Mouse (Mus musculus) embryonic fibroblast, embryonic 13.5 days (primary cell): ENCODE data around the gene Tmem38b. TPM values are rescaled to one million over a fixed set of nuclear protein-coding genes. Genes with fewer than 3 reads are reported as not detected.

Experiments used
- H3K27ac ChIP-seq: 2 replicates; pipeline ENCODE4 v1.5.1; 2012; ENCODE audit warnings: low read length, control low read depth, inconsistent platforms; ENCODE audit not compliant: insufficient read depth
- H3K4me1 ChIP-seq: 2 replicates; pipeline ENCODE4 v1.6.1; 2011; ENCODE audit warnings: low read length; ENCODE audit not compliant: control insufficient read depth, insufficient read depth
- H3K4me3 ChIP-seq: 2 replicates; pipeline ENCODE4 v1.5.1; 2011; ENCODE audit warnings: mild to moderate bottlenecking, control low read depth, low read length; ENCODE audit not compliant: insufficient read depth
- CTCF ChIP-seq: IDR thresholded peaks from 2 replicates; pipeline ENCODE4 v1.5.1; 2011; ENCODE audit warnings: mild to moderate bottlenecking, control low read depth, low read length, moderate library complexity, borderline replicate concordance; ENCODE audit not compliant: insufficient read depth
- POLR2A ChIP-seq: IDR thresholded peaks from 2 replicates; pipeline ENCODE4 v1.6.1; 2011; ENCODE audit warnings: low read depth, mild to moderate bottlenecking, control low read depth, low read length, moderate library complexity
- polyA plus RNA-seq: library from polyadenylated mRNA; stranded (reverse); fragments of >200 nt; gene quantifications from 2 replicates; pipeline ENCODE4 v1.2.4, GENCODE M21; 2011; ENCODE audit warnings: low read depth; ENCODE audit not compliant: missing spikeins, insufficient read length

Tmem38b gene
- polyA plus RNA-seq, 1 experiment: 15.6 TPM

DNA sequence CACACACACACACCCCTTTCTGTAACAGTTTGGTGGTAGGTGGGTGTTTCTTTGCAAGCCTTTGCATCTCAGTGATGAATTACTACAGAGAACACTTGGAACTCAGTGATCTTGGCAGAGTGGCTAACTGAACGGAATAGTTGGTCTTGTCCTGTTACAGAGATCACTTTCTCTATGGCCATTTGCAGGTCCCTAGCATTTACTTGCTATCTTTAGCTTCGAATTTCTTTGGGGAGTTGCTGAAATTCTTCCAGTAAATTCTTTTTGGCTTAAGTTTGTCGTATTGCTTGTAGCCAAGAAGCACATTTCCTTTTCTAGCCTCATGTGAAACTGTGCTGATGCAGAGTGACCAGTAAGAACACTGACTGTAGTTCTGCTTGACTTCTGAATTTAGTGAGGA is 3.1 kb downstream of the Tmem38b start:
- no peak overlapping the region for H3K4me3 ChIP-seq
- no peak overlapping the region for H3K27ac ChIP-seq
- no peaks in the 10 kb centered on the region; the same call in 1 of the 2 replicates for H3K4me1 ChIP-seq
- TF ChIP-seq POLR2A (no peak), CTCF (no peak)

DNA sequence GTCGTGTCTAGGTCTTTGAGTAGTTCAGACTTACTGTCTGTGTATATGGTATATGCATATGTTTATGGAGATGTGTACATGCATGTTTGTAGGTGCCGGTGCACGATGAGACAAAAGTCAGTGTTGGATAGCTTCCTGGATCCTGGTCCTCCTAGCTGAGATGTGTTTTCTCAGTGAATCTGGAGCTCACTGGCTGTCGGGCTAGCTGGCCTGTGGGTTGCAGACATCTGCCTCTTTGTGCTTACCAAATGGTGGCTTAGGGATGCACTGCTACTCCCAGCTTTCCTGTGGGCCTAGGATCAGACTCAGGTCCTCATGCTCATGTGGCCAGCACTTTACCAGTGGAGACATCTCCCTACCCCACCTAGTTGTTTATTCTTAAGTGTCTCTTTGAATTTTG is 4.2 kb downstream of the Tmem38b start:
- Histone ChIP-seq H3K27ac (no peak overlapping the region), H3K4me1 (no peaks in the 10 kb centered on the region; the same call in 1 of the 2 replicates), H3K4me3 (no peak overlapping the region)
- no peak for TF ChIP-seq CTCF
- no peak for TF ChIP-seq POLR2A

GRCm38 (mm10) chr4:53830579-53830978 is 4.7 kb downstream of the Tmem38b start:
- H3K4me1 ChIP-seq: no peaks in the 10 kb centered on the region; the same call in 1 of the 2 replicates
- no peak overlapping the region for H3K4me3 ChIP-seq
- TF ChIP-seq POLR2A (no peak), CTCF (no peak)
- H3K27ac ChIP-seq: no peak overlapping the region

GRCm38 (mm10) chr4:53832321-53832720 is 6.5 kb downstream of the Tmem38b start:
- no peaks in the 10 kb centered on the region; the same call in 1 of the 2 replicates for H3K4me1 ChIP-seq
- no peak overlapping the region for H3K27ac ChIP-seq
- TF ChIP-seq POLR2A (no peak), CTCF (no peak)
- no peak overlapping the region for H3K4me3 ChIP-seq

GRCm38 (mm10) chr4:53836978-53837377 is 11.1 kb downstream of the Tmem38b start:
- H3K27ac ChIP-seq: no peak overlapping the region
- no peaks in the 10 kb centered on the region for H3K4me1 ChIP-seq
- no peak for TF ChIP-seq CTCF
- no peak for TF ChIP-seq POLR2A
- no peak overlapping the region for H3K4me3 ChIP-seq

DNA sequence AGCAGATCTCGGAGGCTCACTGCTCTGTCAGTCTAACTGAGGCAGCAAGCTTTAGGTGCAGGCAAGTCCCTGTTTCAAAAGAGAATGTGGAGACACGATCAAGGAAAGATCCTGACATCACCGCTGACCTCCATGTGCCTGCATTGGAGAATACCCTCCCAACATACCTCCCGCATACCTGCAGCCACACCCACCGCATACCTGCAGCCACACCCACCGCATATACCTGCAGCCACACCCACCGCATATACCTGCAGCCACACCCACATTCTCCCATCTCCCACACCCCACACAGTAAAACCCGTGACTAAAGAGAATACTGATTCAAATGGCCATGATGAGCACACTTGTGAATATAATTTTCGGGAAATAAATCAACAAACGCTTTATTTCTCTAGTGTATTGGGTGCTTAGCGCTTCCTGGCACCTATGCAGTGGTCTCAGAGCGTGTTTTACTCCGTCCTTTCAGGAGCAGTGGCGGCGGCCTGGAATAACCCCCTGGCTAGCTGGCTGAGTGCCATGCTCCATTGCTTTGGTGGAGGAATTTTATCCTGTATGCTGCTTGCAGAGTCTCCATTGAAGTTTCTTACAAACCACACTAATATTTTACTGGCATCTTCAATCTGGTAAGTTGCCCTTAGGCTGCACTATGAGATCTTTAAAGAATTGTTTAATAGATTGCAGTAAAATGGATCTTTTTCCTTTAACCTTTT is 14.5 kb downstream of the Tmem38b start:
- Histone ChIP-seq H3K27ac (no peak overlapping the region), H3K4me3 (no peak overlapping the region), H3K4me1 (no peaks in the 10 kb centered on the region)
- TF ChIP-seq POLR2A: no peak
- no peak for TF ChIP-seq CTCF

DNA sequence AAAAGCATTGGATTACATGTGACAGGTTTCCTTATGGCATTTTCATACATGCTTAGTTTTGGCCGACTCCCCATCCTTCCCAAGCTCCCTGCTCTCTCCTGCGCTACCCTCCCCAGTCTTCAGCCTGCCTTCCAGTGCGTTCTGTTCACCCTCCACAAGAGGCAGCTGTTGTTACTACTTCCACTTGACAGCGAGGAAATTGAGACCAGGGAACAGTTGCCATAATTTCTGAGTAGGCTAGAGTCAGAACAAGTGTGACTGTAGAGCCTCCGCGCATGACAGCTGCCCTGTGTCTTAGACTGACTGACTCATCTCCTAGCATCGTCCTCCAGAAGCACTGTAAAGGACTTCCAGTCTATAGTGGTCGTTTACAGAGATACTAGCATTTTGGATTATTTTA is 17.7 kb downstream of the Tmem38b start:
- TF ChIP-seq POLR2A (no peak), CTCF (no peak)
- Histone ChIP-seq H3K4me3 (no peak overlapping the region), H3K27ac (no peak overlapping the region), H3K4me1 (no peaks in the 10 kb centered on the region)

DNA sequence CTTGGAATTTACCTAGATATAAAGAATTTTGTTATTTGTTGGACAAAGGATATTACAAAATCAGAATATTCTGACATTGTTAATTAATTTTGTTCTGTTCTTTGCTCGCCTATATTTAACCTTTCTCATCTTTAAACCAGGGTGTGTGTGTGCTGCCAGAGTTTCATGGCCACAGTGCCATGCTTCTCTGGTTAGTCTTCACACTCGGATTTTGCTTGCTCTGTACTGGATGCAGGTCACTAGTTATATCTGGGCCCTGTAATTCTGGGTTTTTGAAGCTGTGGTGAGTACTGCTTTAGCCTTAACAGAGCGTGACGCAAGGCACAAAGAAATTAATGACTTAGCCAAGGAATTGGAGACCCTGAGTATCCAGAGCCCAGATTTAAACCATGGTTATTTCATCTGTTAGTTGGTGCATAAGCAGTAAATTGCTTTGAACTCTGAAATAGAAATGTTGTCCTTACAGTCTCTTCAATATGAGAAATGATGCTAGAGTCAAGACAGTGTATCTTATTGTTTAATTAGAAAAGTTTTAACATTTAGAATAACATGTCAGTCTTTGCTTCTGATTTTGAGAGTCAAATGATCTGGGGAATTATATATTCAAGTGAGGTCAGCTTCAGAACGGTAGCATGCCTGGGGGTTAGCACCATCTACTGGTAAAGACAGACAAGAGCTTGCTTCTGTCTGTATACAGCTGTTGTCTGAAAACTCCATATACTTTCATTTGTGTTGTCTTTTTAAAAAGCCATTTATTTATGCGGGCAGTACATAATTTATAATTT is 19.2 kb downstream of the Tmem38b start:
- Histone ChIP-seq H3K4me3 (no peak overlapping the region), H3K27ac (no peak overlapping the region), H3K4me1 (no peaks in the 10 kb centered on the region)
- no peak for TF ChIP-seq POLR2A
- peak; percentile 20; the same call in 1 of the 2 replicates for TF ChIP-seq CTCF

- Histone ChIP-seq H3K4me1 (no peaks in the 10 kb centered on the region), H3K27ac (no peak overlapping the region), H3K4me3 (no peak overlapping the region)
- TF ChIP-seq POLR2A: no peak
- TF ChIP-seq CTCF: no peak
Measured at GRCm38 (mm10) chr4:53845656-53846055, 19.8 kb downstream of the Tmem38b start.

GRCm38 (mm10) chr4:53846326-53846725 is 20.5 kb downstream of the Tmem38b start:
- TF ChIP-seq CTCF: no peak
- no peak for TF ChIP-seq POLR2A
- Histone ChIP-seq H3K27ac (no peak overlapping the region), H3K4me3 (no peak overlapping the region), H3K4me1 (no peaks in the 10 kb centered on the region)
